Mouse (Mus musculus): ENCODE measurements at regions not wholly inside any gene's neighbourhood (a gene's known extent, or its start where the extent isn't known, plus 50 kb on each side); places are given as distances from the start of the nearest gene placed in this dataset.
"Not testable (repeated sequence)": the region's sequence is repeated elsewhere in the genome, so short reads cannot be mapped to it uniquely, and the experiment has no call there.

DNA sequence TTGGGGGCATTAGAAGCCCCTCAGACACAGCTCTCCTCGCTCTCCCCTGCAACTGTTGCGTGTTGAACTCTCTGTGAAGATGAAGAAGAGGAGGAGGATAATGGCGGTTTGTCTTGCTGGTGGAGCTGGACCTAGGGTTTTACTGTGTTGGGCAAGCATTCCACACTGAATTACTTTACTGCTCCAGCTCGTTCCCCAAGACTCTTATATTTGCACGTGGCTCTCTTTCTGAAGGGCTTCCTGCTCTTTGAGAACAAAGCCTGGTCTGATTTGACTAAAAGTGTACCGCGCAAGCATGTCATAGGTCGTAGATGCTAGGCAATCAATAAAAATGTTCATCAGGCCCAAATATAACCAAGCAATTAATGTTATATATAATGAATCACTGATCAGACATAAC lies 509.1 kb downstream of the Zfp704 start:
- WGBS, result 81% methylated on average over 8 of the region's 8 CpGs
- DNase-seq (ENCODE audit: low spot score, missing footprints) (no peak), ATAC-seq (ENCODE audit: low FRiP score) (no peak)
- Histone ChIP-seq H3K9me3 (ENCODE audit: control insufficient read depth, low read length) (no peaks in the 10 kb centered on the region), H3K4me1 (ENCODE audit: control insufficient read depth, insufficient read depth, low read length) (no peaks in the 10 kb centered on the region), H3K4me2 (no peak overlapping the region), H3K4me3 (ENCODE audit: low read depth, low read length) (no peak overlapping the region), H3K36me3 (ENCODE audit: control insufficient read depth, insufficient read depth, low read length) (no peaks in the 10 kb centered on the region), H3K27ac (ENCODE audit: low read depth, low read length) (no peak overlapping the region), H3K9ac (ENCODE audit: low read length) (no peak overlapping the region), H3K27me3 (ENCODE audit: control insufficient read depth, insufficient read depth, low read length) (no peaks in the 10 kb centered on the region)

DNA sequence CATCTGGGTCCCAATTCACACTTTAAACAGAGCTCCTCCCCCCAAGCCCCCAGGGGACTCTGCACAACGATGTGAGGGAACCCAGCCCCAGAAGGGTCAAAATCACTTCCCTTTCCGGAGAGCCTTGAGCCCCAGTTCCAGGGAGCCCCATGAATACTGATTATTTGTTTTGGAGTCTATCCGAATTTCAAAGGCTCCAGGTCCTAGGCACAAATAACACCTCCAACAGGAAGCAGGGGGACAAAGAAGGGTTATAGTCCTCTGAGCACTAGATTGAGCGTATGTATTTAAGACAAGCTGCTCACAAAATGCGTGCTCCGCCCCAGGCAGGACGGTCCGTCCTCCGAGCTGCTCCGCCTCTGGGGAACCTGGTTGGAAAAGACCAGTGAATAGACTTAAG lies 511.4 kb downstream of the Zfp704 start:
- DNase-seq (ENCODE audit: low spot score, missing footprints) (no peak), ATAC-seq (ENCODE audit: low FRiP score) (no peak)
- no peaks in the 10 kb centered on the region for H3K36me3 ChIP-seq (ENCODE audit: control insufficient read depth, insufficient read depth, low read length)
- H3K9ac ChIP-seq (ENCODE audit: low read length), result no peak overlapping the region
- H3K4me1 ChIP-seq (ENCODE audit: control insufficient read depth, insufficient read depth, low read length), result no peaks in the 10 kb centered on the region
- H3K9me3 ChIP-seq (ENCODE audit: control insufficient read depth, low read length), result no peaks in the 10 kb centered on the region
- no peak overlapping the region for H3K4me2 ChIP-seq
- no peaks in the 10 kb centered on the region for H3K27me3 ChIP-seq (ENCODE audit: control insufficient read depth, insufficient read depth, low read length)
- H3K27ac ChIP-seq (ENCODE audit: low read depth, low read length), result no peak overlapping the region
- whole genome bisulfite sequencing, result 84% methylated on average over 10 of the region's 10 CpGs
- no peak overlapping the region for H3K4me3 ChIP-seq (ENCODE audit: low read depth, low read length)

DNA sequence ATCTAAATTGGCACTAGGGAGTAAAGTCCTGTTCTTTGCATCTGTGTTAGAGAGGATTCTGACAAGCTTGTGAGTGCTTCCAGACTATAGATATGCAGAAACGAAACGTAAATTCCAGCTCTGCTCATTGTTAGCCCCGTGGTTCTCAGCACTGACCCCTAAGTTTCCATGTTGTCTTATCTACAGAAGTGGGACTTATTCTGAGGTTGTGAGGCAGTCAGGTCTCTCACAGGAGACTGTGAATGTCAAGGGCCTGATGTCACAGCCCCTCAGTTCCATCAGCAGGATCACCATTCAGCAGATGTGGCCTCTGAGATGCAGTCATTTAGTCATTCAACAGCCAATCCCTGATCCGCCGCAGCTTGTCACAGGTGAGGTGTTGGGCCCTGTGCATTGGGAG lies 525.8 kb downstream of the Zfp704 start:
- H3K36me3 ChIP-seq (ENCODE audit: control insufficient read depth, insufficient read depth, low read length), result no peaks in the 10 kb centered on the region
- no peaks in the 10 kb centered on the region for H3K27me3 ChIP-seq (ENCODE audit: control insufficient read depth, insufficient read depth, low read length)
- no peaks in the 10 kb centered on the region for H3K4me1 ChIP-seq (ENCODE audit: control insufficient read depth, insufficient read depth, low read length)
- ATAC-seq (ENCODE audit: low FRiP score) (no peak), DNase-seq (ENCODE audit: low spot score, missing footprints) (no peak)
- no peaks in the 10 kb centered on the region for H3K9me3 ChIP-seq (ENCODE audit: control insufficient read depth, low read length)
- no peak overlapping the region for H3K4me2 ChIP-seq
- no peak overlapping the region for H3K4me3 ChIP-seq (ENCODE audit: low read depth, low read length)
- 87% methylated on average over 5 of the region's 5 CpGs for WGBS
- no peak overlapping the region for H3K27ac ChIP-seq (ENCODE audit: low read depth, low read length)
- no peak overlapping the region for H3K9ac ChIP-seq (ENCODE audit: low read length)

DNA sequence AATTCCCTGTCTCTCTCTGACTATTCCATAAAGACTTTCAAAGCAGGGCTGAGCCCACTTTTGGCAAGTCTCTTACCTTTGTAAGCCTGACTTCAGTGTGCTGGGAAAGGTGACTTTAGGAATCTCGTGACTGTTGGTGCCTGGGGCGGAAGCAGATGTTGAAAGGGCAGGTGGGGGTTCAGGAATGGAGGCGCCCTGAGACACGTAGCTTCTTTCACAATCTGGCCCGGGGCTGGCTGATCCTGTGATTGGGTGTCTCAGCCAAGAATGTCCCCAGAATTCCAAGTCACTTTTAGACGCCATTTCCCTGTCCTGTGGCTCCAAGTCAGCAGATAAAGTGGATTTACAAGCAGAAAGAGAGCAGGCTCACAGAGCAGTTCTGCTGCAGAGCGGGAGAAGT lies 527.8 kb downstream of the Zfp704 start:
- no peak for ATAC-seq (ENCODE audit: low FRiP score)
- WGBS, result 73% methylated on average over 7 of the region's 7 CpGs
- Histone ChIP-seq H3K27ac (ENCODE audit: low read depth, low read length) (no peak overlapping the region), H3K9ac (ENCODE audit: low read length) (no peak overlapping the region), H3K4me1 (ENCODE audit: control insufficient read depth, insufficient read depth, low read length) (no peaks in the 10 kb centered on the region), H3K4me3 (ENCODE audit: low read depth, low read length) (no peak overlapping the region), H3K9me3 (ENCODE audit: control insufficient read depth, low read length) (no peaks in the 10 kb centered on the region), H3K4me2 (no peak overlapping the region), H3K36me3 (ENCODE audit: control insufficient read depth, insufficient read depth, low read length) (no peaks in the 10 kb centered on the region), H3K27me3 (ENCODE audit: control insufficient read depth, insufficient read depth, low read length) (no peaks in the 10 kb centered on the region)
- DNase-seq (ENCODE audit: low spot score, missing footprints), result no peak

DNA sequence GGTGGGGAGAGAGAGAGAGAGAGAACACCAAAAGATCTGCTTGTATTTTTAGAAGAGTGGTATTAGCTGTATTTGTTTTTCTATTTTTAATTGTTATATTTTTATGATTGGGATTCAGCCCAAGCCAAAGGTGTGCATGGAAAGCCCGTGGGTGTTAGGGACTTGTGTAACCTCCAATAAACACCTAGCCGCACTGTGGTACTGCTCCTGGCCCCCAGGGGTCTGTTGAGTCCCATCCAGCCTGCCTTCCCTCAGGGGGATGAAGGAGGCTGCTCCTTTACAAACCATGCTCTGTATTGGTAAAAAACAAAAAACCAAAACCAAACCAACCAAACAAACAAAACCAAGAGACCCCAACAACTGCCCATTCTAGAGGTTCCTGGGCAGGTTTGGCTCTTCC lies 531.7 kb downstream of the Zfp704 start:
- Histone ChIP-seq H3K27me3 (ENCODE audit: control insufficient read depth, insufficient read depth, low read length) (no peaks in the 10 kb centered on the region), H3K27ac (ENCODE audit: low read depth, low read length) (no peak overlapping the region), H3K4me3 (ENCODE audit: low read depth, low read length) (no peak overlapping the region), H3K9ac (ENCODE audit: low read length) (no peak overlapping the region), H3K9me3 (ENCODE audit: control insufficient read depth, low read length) (no peaks in the 10 kb centered on the region), H3K4me1 (ENCODE audit: control insufficient read depth, insufficient read depth, low read length) (no peaks in the 10 kb centered on the region), H3K4me2 (no peak overlapping the region), H3K36me3 (ENCODE audit: control insufficient read depth, insufficient read depth, low read length) (no peaks in the 10 kb centered on the region)
- WGBS, result 84% methylated on average over 2 of the region's 2 CpGs
- ATAC-seq (ENCODE audit: low FRiP score) (no peak), DNase-seq (ENCODE audit: low spot score, missing footprints) (peak; percentile 21)

DNA sequence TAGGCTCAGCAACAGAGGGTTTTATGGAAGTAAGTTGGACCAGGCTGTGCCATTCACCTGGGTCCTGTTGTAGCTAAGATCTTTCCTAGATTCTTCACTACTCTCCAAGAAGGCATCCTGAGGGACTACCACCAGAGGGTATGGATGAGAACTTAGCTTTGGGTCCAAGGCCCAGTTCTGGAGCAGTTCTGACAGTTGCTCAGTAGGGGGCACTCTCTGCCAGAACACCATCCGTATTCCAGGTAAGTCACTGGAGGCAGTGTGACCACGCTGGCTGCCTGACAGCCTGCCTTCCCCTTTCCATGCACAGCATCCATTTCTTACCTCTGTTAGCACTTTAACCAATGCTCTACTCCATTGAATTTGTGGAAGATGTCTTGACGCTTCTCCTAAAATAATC lies 533.2 kb downstream of the Zfp704 start:
- no peaks in the 10 kb centered on the region for H3K9me3 ChIP-seq (ENCODE audit: control insufficient read depth, low read length)
- DNase-seq (ENCODE audit: low spot score, missing footprints) (peak; percentile 87), ATAC-seq (ENCODE audit: low FRiP score) (no peak)
- no peak overlapping the region for H3K9ac ChIP-seq (ENCODE audit: low read length)
- H3K4me1 ChIP-seq (ENCODE audit: control insufficient read depth, insufficient read depth, low read length), result no peaks in the 10 kb centered on the region
- no peaks in the 10 kb centered on the region for H3K36me3 ChIP-seq (ENCODE audit: control insufficient read depth, insufficient read depth, low read length)
- 25% methylated on average over 3 of the region's 3 CpGs for WGBS
- H3K27ac ChIP-seq (ENCODE audit: low read depth, low read length), result no peak overlapping the region
- H3K27me3 ChIP-seq (ENCODE audit: control insufficient read depth, insufficient read depth, low read length), result no peaks in the 10 kb centered on the region
- no peak overlapping the region for H3K4me2 ChIP-seq
- no peak overlapping the region for H3K4me3 ChIP-seq (ENCODE audit: low read depth, low read length)

DNA sequence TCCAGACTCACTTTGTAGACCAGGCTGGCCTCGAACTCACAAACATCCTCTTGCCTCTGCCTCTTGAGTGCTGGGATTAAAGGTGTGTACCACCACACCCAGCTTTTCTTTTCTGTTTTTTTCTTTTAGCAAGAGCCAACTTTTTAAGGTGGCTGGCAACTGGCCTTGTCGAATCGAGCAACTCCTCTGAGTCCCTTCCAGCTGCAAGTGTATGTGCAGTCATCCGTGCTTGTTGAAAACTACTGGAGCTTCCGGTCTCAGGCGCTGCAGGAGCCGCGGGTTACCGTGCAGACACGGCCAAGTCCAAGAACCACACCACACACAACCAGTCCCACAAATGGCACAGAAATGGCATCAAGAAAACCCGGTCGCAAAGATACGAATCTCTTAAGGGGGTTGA lies 537.4 kb downstream of the Zfp704 start:
- not testable (repeated sequence) for H3K27me3 ChIP-seq (ENCODE audit: control insufficient read depth, insufficient read depth, low read length); H3K9me3 ChIP-seq (ENCODE audit: control insufficient read depth, low read length); H3K4me2 ChIP-seq; H3K4me1 ChIP-seq (ENCODE audit: control insufficient read depth, insufficient read depth, low read length); H3K27ac ChIP-seq (ENCODE audit: low read depth, low read length); H3K36me3 ChIP-seq (ENCODE audit: control insufficient read depth, insufficient read depth, low read length); ATAC-seq (ENCODE audit: low FRiP score); DNase-seq (ENCODE audit: low spot score, missing footprints); H3K9ac ChIP-seq (ENCODE audit: low read length); H3K4me3 ChIP-seq (ENCODE audit: low read depth, low read length)
- 89% methylated on average over 13 of the region's 13 CpGs for WGBS

DNA sequence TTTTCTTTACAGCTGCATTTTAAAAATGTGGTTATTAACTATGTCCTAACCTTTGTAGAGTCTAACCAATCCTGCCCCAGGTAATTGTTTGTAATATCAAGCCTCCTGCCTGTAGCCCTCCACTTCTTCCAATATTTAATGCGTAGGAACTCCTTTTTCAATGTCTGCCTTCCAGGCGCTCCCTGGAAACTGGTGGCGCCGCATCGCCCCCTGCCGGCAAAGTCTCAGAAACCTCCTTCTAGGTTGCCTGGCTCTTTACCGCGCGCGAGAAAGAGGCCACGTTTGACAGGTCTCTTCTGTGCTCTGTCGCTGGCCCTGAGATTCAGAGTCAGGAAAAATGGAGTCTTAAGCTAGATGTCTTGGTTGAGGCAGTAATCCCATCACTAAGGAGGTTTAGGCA lies 542.8 kb downstream of the Zfp704 start:
- Histone ChIP-seq H3K27me3 (ENCODE audit: control insufficient read depth, insufficient read depth, low read length) (no peaks in the 10 kb centered on the region), H3K4me2 (no peak overlapping the region), H3K27ac (ENCODE audit: low read depth, low read length) (no peak overlapping the region), H3K9ac (ENCODE audit: low read length) (no peak overlapping the region), H3K36me3 (ENCODE audit: control insufficient read depth, insufficient read depth, low read length) (no peaks in the 10 kb centered on the region), H3K4me1 (ENCODE audit: control insufficient read depth, insufficient read depth, low read length) (no peaks in the 10 kb centered on the region), H3K9me3 (ENCODE audit: control insufficient read depth, low read length) (no peaks in the 10 kb centered on the region), H3K4me3 (ENCODE audit: low read depth, low read length) (no peak overlapping the region)
- DNase-seq (ENCODE audit: low spot score, missing footprints), result peak; percentile 98
- 2% methylated on average over 12 of the region's 12 CpGs for WGBS
- ATAC-seq (ENCODE audit: low FRiP score), result peak; percentile 52; the same call in 1 of the 2 replicates

DNA sequence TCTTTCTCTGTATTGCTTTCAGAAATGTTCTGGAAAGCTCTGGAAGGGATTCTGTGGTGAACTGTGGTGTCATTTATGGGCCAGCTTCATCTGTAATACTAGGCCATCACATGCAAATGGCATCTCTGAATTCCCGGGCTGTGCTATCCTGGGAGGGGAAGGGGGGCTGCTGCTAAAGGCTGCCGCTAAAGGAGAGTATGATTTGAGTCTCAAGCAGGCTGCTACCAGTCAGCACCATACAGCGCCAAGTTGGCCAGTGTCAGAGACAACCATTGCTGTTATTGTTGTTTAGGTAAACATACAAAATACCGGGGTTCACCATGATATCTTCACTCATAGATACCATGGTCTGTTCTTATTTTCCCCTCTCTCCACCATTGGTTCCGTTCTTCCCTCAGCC lies 543.5 kb downstream of the Zfp704 start:
- DNase-seq (ENCODE audit: low spot score, missing footprints) (no peak), ATAC-seq (ENCODE audit: low FRiP score) (no peak)
- Histone ChIP-seq H3K27ac (ENCODE audit: low read depth, low read length) (no peak overlapping the region), H3K36me3 (ENCODE audit: control insufficient read depth, insufficient read depth, low read length) (no peaks in the 10 kb centered on the region), H3K4me3 (ENCODE audit: low read depth, low read length) (no peak overlapping the region), H3K9me3 (ENCODE audit: control insufficient read depth, low read length) (no peaks in the 10 kb centered on the region), H3K4me2 (no peak overlapping the region), H3K9ac (ENCODE audit: low read length) (no peak overlapping the region), H3K4me1 (ENCODE audit: control insufficient read depth, insufficient read depth, low read length) (no peaks in the 10 kb centered on the region), H3K27me3 (ENCODE audit: control insufficient read depth, insufficient read depth, low read length) (no peaks in the 10 kb centered on the region)
- WGBS, result 81% methylated on average over 5 of the region's 5 CpGs

DNA sequence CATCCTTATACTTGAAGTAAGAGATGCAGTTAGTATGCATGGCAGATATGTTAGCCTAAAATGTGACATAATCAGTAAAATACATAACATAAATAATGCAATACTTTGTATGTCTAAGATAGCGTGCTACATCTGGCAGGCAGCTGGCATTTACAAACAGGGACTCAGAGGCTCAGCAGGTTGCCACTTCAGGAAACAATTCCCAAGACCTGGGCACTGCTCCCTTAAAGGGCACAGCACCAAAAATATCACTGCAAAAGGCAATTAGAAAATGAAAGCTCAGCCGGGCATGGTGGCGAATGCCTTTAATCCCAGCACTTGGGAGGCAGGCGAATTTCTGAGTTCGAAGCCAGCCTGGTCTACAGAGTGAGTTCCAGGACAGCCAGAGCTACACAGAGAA lies 544.0 kb downstream of the Zfp704 start:
- Histone ChIP-seq H3K9ac (ENCODE audit: low read length) (no peak overlapping the region), H3K4me3 (ENCODE audit: low read depth, low read length) (no peak overlapping the region), H3K27me3 (ENCODE audit: control insufficient read depth, insufficient read depth, low read length) (no peaks in the 10 kb centered on the region), H3K36me3 (ENCODE audit: control insufficient read depth, insufficient read depth, low read length) (no peaks in the 10 kb centered on the region), H3K27ac (ENCODE audit: low read depth, low read length) (no peak overlapping the region), H3K9me3 (ENCODE audit: control insufficient read depth, low read length) (no peaks in the 10 kb centered on the region), H3K4me1 (ENCODE audit: control insufficient read depth, insufficient read depth, low read length) (no peaks in the 10 kb centered on the region), H3K4me2 (no peak overlapping the region)
- DNase-seq (ENCODE audit: low spot score, missing footprints), result peak; percentile 67
- ATAC-seq (ENCODE audit: low FRiP score), result no peak
- WGBS, result 78% methylated on average over 5 of the region's 5 CpGs

Data from midbrain, embryonic 11.5 days (tissue).